Mouse (Mus musculus): ENCODE results near the gene Aif1l.
A peak's percentile ranks its signal among the peaks of the same experiment; 100 is the strongest.

Aif1l gene

DNA sequence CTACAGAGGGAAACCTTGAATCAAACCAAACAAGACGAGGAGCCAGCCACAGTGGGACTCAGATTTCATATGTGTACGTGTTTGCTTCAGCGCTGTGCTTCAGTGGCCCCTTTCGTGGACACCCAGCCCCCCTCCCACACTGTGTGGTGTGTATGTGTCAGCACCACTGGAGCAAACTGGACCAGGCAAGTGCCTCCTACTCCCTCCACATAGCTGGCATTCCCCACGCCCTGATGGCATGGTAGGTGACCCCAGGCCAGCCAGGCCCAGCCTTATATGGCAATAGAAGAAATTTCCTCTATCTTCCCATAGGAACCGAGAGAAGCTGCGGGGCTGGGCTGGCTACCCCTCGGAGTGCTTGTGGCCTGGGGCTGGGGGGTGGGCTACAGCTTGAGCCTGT lies 3.7 kb downstream of the Aif1l start:
- no peak for DNase-seq

DNA sequence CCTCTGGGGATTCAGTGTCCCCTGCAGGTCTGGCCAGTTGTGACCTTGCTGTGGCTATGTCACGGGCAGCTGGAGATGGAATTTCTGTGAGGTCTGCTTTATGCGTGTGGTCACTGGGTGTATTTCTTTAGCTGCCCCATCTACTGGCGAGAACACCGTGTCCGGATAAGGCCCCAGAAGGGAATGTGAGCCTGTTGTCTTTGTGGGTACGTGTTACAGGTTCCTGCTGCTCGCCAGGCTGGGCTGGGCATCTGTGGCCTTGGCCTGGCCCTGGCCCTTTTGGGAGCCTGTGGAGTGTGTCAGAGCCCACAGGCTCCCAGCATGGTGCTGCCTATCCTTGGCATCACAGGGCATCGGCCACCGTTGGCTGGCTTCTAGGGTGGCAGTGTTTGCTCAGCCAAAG lies 4.8 kb downstream of the Aif1l start:
- DNase-seq: peak; percentile 36 to 52

DNA sequence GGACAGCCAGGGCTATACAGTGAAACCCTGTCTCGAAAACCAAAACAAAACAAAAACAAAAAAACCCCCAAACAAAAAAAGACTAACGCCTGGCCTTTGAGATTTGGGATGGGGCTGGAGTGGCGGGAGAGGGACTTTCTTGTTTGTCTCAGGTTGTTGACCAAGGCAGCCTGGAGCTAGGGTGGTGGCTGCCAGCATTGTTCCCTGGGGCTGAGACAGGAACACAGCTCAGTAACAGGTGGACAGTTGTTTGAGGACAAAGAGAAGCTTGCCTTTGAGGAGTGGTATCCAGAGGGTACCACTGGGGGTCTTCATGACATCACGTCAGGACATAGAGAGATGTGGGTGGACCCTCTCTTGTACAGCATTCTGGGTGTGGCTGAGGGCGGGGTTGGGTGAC lies 5.7 kb downstream of the Aif1l start:
- no peak for DNase-seq

DNA sequence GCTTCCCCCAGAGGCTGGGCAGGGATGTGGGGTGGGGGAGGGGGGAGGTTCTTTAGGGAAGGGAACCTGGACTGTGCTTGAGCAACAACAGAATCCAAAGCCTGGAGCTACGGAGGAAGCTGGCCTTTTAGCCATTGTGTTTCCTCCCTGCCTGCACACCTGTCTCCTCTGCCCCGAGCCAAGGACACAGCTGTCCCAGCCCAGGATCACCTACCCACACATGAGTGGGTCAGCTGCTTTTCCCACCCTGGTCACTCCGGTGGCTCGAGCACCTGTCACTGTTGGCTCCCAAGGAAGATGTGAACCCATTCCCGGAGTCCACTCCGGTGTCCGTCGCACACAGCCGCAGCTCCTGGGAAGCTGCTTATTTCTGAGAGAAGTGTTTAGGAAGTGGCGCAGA lies 7.3 kb downstream of the Aif1l start:
- DNase-seq: no peak

DNA sequence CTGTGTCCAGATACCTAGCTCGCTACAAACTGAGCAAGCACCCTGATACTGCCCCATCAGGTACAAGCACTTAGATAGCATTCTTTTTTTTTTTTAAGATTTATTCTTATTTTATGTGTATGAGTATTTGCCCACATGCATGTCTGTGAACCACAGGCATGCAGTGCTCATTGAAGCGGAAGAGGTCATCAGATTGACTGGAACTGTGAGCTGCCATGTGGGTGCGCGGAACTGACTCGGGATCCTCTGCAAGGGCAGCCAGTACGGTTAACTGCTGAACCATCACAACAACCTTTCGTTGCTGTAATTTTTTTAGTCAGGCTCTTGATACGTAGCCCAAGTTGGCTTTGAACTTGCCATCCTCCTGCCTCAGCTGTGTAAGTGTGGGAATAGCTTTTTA lies 11.0 kb downstream of the Aif1l start:
- DNase-seq: no peak

DNA sequence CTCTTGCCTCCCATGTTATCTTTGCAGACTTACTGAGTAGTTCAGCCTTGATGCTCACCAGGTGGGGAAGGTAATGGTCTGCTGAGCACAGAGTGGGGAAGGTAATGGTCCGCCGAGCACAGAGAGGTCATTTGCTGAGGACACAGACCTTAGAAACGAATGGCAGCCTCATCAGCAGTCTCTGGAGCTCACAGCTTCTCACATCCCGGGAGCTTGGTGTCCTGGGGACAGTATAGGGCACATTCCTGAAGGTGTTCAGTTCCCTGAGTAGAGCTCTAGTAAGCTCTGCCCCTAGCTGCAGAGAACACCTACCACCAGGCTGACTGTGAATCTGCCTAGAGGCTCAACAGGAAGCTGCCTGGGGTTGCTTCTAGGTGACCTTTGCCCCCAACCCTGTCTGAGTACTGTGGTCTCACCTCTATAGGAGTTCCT lies 11.9 kb downstream of the Aif1l start:
- no peak for DNase-seq

DNA sequence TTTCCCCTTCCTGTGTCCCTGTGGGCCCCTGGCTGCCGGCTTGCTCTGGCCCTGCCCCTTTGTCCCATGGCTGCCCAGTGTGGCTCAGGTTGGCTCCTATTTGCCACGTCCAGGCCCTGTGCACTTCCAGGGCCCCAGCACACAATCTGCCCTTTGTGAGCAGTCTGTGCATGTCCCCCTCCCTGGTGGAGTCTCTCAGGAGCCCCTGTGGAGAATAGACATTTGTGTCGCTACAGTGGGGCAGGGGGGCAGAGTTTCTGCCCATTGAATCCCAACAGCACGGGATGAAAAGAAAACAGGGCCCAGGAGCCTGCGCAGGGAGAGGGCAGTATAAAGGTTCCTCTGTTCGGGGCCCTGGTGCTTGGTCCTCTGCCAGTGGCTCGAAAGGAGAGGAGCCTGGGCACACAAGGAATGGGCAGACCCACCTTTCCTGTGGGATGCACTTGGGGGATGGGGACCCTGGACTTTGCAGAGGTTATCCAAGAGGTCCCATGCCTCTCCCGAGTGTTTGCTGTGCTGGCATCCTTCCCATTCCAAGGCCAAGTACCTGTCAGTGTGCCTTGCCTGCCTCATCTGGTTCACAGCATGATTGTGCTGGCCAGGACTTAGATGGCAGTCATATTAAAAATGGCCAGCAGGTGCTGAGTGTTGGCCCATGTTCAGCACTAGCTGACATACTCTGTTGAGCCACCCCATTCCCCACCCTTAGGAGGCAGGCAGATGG lies 12.7 kb downstream of the Aif1l start:
- peak; percentile 62 to 63 for DNase-seq

DNA sequence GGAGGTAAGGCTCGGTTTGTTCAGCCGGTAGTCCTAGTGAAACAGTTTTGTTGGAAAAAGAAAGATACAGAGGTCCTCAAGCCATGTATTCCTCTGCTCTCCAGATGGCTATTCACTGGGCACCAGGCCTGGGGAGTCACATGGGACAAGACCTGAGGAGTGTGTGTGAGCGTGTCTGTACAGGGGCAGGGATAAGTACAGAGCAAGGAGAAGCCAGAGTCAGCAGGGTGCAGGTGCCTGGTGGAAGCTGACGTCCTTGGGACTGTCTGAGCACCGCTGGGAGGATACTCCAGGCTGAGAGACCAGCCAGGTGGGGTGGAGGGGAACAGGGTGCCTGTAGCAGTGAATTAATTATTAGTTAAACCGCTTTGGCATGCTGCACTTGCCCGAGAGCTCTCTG lies 13.6 kb downstream of the Aif1l start:
- peak; percentile 62 to 71 for DNase-seq

DNA sequence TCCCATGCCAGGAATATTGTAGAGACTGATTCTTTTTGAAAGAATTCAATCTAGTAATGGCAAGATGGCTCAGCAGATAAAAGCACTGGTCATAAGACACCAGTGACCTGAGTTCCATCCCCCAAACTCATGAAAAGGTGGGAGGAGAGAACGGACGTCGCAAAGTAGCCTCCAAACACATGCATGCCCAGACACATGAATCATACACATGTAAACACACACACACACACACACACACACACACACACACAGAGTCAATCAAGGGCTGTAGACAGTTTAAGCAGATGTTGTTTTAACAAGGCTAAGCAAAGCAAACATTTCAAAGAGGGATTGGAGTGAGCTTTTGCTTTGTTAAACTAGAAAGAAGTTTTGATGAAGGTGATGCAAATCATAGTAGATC lies 14.3 kb downstream of the Aif1l start:
- DNase-seq: no peak

DNA sequence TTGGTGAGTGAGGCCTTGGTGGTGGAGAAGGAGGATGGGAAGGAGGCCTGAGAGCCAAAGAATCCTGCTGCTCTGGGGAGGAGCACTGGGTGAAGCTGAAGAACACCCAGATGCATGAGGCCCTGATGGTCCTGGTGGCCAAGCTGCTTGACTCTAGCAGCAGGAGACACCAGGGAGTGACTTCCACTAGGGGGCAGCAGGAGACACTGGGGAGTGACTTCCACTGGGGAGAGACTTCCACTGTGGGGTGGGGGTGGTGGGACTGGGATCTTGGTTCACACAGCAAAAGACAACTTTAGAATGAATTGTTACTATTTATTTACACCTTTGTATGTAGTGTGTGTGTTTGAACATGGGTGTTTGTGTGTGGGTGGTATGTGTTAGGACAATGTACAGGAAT lies 15.2 kb downstream of the Aif1l start:
- DNase-seq: peak in 1 of 2 experiments; percentile 36

DNA sequence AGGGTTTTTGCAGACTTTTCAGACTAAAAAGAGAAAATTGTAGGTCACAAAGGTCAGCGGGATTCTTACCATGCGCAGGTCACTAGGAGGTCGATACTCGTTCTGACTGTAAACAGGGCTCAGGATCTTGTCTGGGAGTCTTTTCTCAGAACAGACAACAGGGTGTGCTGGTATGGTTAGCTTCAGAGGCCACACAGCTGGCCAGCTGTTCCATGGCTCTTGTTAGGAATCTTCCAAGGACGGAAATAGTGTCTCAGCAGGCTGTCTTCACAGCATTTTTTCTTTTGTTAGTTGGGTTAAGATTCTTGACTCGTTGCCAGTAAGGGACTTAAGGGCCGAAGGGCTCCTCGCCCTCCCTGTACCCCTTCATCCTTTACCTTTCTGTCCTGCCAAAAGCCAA lies 16.9 kb downstream of the Aif1l start:
- DNase-seq: no peak

DNA sequence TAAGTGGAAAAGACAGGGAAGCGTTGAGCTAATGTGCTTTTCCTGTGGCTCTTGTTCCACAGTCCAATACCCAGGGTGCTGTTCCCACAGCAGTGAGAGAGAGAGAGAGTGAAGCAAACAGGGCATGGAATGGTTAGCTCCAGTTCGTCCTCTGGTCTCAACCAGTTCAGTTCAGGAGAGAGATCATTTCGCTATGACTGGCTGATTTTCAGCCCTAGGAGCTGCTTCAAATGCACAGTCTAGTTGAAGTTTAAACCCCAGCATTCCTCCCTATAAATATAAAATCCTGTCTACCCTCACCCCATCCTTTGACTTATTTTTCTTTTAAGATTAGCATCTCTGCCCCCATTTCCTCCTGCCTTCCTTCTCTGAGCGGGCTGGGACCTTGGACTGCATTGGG lies 22.6 kb downstream of the Aif1l start:
- no peak for DNase-seq

DNA sequence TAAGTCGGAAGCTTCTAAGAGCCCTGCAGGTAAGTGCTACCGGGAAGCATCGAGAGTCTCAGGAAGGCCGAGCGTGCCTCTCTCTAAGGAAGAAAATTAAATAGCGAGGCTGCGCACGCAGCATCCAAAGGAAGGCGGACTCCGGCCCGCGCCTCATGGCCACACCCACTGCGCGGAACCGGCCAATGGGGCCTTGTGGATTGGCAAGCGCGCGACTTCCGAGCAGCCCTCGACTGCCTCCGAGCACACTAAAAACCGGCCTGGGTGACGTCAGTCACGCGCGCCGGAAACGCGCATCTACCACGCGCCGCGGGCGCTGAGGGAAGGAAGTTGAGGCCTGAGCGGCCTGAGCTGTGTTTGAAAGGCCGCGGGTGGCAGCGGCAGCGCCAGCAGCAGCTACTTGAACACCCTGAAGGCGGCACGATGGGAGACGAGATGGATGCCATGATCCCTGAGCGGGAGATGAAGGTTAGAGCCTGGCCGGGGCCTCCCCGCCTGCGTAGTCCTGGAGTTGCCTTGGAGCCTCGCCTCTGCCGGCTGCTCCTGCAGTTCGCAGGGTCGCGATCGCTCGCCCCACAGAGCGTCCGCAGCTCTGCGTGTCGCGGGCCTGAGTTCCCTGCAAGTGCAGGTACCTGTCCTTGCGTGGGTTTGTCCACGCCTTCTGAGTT lies 24.3 kb downstream of the Aif1l start, which contains the start of gene Nup214:
Gene Nup214 (plus strand): TSS at position 296 of the 668 bp plus-strand sequence.
- peak; percentile 99 to 100 for DNase-seq

DNA sequence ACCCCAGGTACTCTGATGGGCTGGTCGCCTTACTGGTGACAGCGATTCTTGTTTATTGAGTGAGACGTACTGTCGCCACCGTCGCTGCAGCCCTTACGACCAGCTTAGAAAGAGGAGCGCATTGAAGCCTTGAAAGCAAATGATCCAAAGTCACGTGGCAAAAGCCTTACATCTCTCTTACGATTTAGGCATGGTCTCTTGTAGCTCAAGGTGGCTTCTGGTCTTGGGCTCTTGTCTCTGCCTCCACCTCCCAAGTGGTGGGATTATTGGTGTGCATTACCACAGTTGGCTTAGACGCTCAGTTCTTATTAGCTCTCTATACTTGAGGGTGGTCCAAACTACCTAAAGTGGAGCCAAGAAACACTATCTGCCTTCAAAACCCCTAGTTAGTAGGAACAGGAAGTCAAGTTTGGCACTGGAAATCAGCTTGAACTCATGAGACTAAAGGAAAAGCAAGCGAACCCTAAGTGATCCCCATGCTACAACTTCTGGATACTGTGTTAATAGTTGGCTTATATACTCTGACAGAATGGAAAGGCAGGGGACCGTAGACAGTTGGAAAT lies 25.0 kb downstream of the Aif1l start:
- DNase-seq: no peak

DNA sequence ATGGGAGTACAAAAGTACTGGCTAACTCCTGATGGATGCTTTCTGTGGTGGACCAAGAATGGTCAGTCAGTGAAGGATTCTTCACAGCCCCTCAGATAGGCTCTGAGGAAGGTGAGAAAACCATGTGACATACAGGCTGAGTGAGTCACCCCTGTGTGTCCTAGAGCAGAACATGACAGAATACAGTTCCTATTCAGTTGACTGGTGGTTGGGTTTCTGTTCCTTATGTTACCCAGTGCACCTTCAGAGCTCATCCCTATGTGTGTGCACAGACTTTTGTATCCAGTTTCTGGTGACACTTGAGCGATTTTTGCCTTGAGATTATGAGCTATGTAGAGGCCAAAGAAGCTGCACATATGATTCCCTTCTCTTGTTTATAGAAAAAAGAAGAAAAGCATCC lies 37.8 kb downstream of the Aif1l start:
- no peak for DNase-seq

DNA sequence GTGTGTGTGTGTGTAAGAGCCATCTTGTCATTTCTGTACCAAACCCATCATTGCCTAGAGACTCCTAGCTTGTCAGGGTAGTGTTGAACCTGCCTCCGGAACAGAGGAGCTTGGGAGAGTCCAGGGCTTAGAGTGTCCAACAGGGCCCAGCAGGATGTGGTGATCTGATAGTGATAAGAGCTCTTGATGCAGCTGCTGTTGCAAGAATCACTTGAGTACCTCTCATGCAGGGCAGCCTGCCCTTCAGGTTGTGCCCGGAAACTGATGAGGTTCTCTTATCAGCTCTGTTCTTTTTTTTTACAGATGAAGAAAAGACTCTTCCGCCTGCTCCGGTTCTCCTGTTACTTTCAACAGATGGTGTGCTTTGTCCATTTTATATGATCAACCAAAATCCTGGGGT lies 41.0 kb downstream of the Aif1l start:
- DNase-seq: no peak

DNA sequence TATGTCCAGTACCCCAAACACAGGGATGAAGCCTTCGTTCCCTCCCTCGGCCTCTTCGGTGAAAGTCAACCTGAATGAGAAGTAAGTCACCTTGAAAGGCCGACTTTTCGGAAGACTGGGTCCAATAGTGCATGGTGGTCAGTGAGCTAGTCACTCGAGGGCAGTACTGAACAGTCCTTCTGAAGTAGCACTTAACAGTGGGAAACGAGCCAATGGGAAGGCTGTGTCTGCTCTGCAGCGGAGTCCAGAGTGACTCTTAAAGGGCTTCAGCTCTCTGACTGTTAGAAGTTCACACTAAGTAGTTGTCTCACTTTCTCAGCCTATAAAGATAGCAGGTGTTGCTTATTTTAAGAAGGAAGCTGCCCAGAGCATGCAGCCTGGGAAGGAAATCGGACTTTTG lies 45.0 kb downstream of the Aif1l start:
- no peak for DNase-seq

DNA sequence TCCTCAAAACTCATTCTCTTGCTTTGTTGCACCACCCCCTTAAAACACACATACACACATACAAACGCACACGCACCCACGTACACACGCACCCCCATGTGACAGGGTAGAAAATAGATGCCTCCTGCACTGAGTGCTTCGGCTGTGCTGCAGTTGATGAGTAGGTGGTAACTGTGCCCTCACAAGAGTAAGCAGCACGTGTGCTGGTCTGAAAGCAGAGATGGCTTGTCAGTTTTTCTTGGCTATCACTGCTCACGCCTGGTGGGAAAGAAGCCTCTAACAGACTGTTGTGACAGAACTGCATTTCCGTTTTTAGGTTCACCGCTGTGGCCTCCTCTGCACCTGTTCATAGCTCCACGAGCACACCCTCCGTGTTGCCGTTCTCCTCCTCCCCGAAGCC lies 46.1 kb downstream of the Aif1l start:
- DNase-seq: no peak

DNA sequence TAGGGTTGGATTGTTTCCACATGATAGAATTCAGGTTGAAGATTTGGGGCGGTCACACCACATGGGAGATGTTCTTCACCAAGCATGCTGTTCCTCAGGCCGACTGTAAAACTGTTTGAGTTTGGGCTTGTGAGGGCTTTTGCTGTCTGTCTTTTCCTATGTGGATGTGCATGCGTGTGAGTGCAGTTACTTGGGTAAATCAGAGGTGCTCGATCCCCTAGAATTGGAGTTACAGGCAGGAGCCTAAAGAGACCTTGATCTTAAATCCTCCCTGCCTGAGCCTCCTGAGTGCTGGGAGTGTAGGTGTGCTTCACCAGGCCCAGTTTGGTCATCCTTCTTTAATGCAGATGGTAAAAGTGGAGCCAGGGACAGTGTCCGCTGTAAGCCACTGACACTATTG lies 47.6 kb downstream of the Aif1l start:
- DNase-seq: no peak

DNA sequence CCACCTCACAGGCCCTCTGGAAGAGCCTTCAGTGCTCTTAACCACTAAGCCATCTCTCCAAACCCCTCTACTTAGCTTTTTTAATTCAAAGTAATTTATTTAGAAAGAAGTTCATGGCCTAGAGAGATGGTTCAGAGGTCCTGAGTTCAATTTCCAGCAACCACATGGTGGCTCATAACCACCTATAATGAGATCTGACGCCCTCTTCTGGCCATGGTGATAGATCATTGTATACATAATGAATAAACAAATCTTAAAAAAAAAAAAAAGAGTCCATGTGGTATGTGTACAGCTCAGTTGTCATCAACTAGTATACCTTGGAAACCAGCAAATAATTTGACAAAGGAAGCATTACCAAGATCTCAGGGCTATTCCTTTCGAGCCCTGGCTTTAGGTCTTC lies 48.5 kb downstream of the Aif1l start:
- no peak for DNase-seq

DNA sequence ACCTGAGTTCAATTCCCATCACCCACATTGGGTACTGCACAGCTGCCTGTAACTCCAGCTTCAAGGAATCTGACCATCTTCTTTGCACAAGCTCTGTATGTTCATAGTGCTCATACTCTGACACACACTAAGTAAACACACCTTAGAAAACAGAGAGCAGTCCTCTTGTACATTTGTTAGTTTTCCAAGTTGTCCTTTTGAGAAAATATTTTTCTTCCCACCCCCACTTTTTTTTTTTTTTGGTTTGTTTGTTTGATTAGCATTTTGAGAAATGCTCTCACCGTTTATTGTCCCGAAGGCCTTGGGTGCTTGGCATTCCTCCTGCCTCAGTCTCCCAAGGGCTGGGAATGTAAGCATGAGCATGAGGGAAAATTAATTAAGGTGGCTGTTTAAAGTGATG lies 58.4 kb downstream of the Aif1l start:
- no peak for DNase-seq

DNA sequence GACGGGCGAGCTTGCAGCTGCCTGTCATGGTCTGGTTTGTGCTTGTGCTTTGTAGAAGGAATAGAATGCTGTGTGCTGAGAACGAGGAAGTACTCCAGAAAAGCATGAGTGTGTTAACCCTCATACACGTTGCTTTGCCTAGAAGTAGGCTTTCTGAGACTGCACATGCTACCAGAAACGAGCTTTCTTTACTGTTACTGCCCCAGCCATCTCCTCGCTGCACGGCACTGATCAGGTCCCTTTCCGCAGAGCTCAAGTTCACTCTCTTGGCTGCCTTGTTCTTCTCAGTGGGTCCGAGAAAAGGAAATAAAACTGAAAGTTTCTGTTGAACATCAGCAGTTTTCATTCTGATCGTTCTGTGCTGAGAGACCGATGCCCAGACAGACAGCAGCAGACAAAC lies 58.8 kb downstream of the Aif1l start:
- no peak for DNase-seq

DNA sequence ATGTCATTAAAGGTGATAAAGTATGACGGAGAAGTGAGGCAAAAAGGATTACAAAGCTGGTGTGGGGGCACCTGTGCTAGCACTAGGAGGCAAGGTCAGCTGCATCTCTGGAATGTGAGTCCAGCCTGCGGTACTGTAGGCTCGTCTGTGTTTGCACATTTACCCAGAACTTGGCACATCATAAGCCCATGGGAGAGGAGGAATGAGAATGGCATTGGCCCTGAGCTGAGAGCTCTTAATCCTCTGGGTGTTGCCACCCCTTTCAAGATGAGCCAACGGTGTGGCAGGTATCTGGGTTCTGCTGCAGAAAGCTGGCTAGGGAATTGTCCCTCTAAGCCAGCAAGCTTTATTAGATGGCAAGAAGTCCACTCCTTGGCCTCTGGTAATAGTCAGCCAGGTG lies 69.8 kb downstream of the Aif1l start:
- no peak for DNase-seq

DNA sequence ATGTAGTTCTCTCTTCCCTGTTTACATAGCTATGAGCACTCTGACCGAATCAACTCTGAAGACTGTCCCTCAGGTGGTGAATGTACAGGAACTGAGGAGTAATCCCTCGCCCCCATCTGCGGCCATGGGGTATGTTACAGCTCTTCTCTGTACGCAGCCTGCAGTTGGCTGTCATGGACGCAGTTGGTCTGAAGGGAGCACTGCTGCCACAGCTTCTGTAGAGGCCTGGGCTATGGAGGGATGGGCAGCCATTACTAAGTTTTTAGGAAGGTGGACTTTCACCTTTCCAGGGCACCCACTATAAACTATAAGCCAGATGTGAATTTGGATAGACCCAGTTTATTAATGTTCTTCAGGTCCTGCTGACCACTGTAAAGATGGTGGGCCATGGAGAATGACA lies 70.3 kb downstream of the Aif1l start:
- DNase-seq: no peak

Data from cerebellum, adult 18-20 months (tissue).